Mouse (Mus musculus) liver, adult 2 months (tissue): ENCODE measurements around the gene Smu1.

ENCODE experiments used
- CTCF ChIP-seq: fragments of 200-500 bp; IDR thresholded peaks from 2 replicates; pipeline ENCODE4 v1.5.1; 2011; ENCODE audit warnings: low read depth, low read length, control low read depth
- POLR2A ChIP-seq: fragments of 200-500 bp; IDR thresholded peaks from 2 replicates; pipeline ENCODE4 v1.6.1; 2011; ENCODE audit warnings: low read length, control low read depth; ENCODE audit not compliant: insufficient read depth; ENCODE audit errors: extremely low read depth

DNA sequence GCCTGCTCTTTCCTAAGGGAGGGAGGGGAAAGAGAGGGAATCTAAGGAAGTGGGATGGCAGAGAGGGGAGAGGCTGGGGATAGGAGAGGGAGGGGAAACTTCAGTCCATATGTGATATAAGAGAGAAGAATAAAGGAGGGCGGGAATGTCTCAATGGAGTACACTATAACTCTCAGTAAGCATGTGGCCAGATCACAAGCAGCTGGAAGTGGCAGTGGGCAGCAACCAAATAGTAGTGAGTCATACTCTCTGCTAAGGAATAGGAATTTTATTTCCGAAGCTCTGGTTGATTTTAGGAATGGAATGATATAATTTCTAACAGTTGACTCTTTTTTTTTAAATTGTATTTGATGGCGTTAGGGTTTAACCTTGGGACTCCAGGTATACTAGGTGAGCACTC, 40.6 kb downstream of the Smu1 start:
- TF ChIP-seq CTCF (no peak), POLR2A (no peak)
